In genomic region chr4:150051514-150051913, GRCm38 (mm10) we compare ENCODE assay signal across 19 mouse cellular contexts.
"Had no signal": no experiment of that assay in that cellular context is flagged by ENCODE, and none has a peak within 500 bp of the region (broad histone marks: within the 10 kb centered on the region; RNA-seq: fewer than 3 reads in every experiment).

No protein-coding gene starts in this region.

- H3K9ac ChIP-seq: liver, embryonic 13.5 days; liver, embryonic 15.5 days; lung, embryonic 14.5 days; midbrain, embryonic 13.5 days; midbrain, embryonic 15.5 days; neural tube, embryonic 13.5 days; neural tube, embryonic 15.5 days had no signal

- H3K27ac ChIP-seq: liver, embryonic 13.5 days; liver, embryonic 15.5 days; midbrain, embryonic 13.5 days; midbrain, embryonic 15.5 days; neural tube, embryonic 13.5 days; neural tube, embryonic 15.5 days had no signal

- H3K9me3 ChIP-seq: liver, embryonic 13.5 days; liver, embryonic 15.5 days; midbrain, embryonic 13.5 days; midbrain, embryonic 15.5 days; neural tube, embryonic 13.5 days; neural tube, embryonic 15.5 days had no signal

- H3K36me3 ChIP-seq: liver, embryonic 13.5 days; liver, embryonic 15.5 days; midbrain, embryonic 13.5 days; midbrain, embryonic 15.5 days; neural tube, embryonic 13.5 days; neural tube, embryonic 15.5 days had no signal

- DNase-seq: liver, embryonic 13.5 days; lung, adult 18-20 months; lung, embryonic 14.5 days; lung, postnatal 10 days; lung, postnatal 4 days; retina, postnatal 1 day; right cerebral cortex, adult 18-20 months; right cerebral cortex, postnatal 25 days; right cerebral cortex, postnatal 4 days; spleen, adult 18-20 months; thymus, adult 18-20 months; thymus, postnatal 14 days; thymus, postnatal 36 days had no signal

- ATAC-seq: midbrain, embryonic 13.5 days; midbrain, embryonic 15.5 days had no signal

- H3K4me2 ChIP-seq: liver, embryonic 13.5 days; liver, embryonic 15.5 days; lung, embryonic 14.5 days; midbrain, embryonic 11.5 days; midbrain, embryonic 13.5 days; midbrain, embryonic 15.5 days; neural tube, embryonic 13.5 days; neural tube, embryonic 15.5 days had no signal

- H3K4me3 ChIP-seq: liver, embryonic 13.5 days; liver, embryonic 15.5 days; midbrain, embryonic 13.5 days; midbrain, embryonic 15.5 days; neural tube, embryonic 13.5 days; neural tube, embryonic 15.5 days had no signal
